Mouse (Mus musculus) lung, postnatal 4 days (tissue): ENCODE results near the gene Nt5c2.

Source experiments
- DNase-seq, 2 experiments: peaks; one replicate each; pipeline ENCODE4 v3.0.0; 2021

The Nt5c2 gene

DNA sequence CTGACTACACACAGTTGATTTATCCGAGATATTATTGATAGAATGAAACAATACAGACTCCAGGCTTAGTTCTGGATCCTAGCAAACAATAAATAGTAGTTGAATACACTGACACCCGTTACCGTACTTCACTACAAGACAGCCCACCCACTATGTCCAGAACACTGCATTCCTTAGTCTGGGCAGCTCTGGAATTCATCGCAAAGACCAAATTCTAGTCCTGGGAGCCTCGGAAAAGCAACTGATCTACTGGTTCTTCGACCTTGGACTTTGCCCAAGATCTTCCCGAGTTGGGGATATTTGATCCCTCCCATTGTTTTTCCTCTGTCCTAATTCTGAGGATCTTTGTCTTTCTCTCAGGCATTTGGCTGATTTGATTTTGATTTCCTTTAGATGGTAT is 52.1 kb downstream of the Nt5c2 start:
- no peak for DNase-seq

DNA sequence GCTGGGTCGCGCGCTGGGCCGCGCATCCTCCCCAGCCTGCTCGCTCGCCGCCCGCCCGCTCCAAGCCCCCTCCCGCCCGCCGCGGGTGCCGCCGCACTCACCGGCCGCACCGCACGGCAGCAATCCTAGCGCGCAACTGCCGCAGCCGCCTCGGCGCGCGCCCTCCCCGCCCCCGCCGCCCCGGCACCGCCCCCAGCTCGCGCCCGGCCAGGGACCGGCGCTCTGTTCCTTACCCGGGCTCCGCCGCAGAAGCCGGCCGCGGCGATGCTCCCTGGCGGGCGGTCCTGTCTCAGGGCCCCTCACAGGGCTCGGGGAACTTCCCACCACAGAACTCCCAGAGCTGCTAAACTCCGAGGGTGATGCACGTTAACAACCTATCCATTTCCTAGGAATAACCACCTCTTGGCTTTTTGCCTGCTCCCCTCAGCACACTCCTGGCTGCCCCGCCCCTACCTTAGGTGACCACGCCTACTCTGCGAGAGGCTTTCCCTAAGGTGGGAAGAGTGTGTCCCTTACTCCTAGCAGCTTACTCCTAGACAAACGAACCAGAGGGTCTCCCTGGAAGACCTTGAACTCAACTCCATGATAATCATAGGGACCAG is 52.7 kb downstream of the Nt5c2 start:
- peak; percentile 86 to 88 for DNase-seq

DNA sequence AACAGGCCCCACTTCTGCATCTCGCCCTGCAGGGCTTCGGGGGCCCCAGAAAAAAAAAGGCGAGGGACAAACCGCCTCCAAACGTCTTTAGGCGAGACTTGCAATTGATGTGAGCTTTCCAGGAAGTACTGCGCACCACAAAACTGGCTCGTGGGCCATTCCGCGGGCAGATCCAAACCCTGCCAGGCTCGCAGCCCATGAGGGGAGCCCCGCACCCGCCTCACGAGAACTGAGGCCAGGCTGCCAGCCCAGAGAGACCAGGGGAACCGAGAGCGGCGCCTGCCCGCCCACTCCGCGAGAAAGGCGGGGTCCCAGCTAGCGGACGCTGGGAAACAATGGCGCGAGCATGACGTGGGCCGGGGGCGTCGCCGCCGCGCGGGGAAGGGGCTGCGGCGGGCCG is 53.3 kb downstream of the Nt5c2 start:
- peak; percentile 88 to 92 for DNase-seq

DNA sequence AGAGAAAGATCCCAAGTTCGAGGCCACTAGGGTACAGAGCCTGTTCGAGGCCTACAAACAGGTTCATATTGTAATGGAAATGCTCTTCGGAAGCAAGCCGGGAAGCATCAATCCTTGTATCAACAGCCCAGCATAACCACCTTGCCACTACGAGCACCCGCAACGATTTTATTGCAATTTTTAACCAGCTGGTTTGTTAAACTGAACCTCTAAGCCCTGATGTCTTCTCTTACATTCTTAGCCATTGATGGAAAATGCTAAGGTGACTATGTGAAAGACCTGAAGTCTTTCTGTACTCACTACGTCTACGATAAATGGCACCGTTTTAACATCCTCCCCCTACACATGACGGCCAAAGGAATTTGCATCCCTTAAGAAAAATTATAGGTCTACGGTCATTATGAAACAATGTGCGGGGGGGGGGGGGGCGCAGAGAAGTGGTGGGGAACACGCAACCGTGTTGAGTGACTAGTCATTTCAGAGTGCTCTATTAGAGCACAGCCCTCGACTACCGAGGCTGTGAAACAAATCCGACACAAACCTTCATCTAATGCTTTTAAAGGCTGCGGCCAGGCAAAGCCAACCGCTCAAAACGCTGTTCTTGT is 53.8 kb downstream of the Nt5c2 start:
- DNase-seq, result no peak

DNA sequence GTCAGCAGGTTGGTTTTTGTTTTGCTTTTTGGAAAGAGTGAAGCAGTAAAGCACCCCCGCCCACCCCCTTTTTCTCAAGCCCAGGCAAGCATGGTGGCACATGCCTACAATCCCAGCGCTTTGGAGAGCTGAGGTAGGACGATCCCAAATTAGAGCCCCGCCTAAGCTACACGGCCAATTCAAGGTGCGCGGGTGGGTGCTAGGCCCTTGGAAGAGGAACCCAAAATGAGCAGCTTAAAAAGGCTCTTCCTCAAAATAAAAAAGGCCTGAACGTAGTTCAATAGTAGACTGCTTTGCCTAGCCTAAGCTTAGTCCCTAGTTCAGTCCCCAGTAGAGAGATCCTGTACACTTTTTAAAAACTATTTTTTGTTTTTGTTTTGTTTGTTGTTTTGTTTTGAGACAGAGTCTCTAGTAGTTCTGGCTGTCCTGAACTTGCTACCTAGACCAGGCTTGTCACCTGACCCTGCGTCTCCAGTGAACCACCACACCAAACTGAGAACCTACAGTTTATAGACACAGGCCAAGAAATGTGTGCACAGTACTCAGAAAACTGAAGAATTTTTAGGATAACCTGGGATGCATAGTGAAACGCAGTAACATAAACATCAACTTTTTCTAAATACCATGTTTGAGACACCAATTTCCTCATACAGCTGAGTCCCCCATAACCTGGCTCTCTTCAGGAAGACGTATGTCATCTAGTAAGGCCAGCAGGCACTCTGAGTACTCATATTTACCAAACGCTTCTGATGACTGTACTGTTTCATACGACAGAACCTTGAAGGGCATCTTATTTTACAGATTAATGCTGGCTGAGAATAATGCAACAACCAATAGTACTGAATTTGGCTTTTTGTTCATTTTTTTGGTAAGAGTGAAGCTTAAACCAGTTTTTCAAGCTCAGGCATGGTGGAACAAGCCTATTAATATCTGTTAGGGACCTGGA is 54.6 kb downstream of the Nt5c2 start:
- no peak for DNase-seq

DNA sequence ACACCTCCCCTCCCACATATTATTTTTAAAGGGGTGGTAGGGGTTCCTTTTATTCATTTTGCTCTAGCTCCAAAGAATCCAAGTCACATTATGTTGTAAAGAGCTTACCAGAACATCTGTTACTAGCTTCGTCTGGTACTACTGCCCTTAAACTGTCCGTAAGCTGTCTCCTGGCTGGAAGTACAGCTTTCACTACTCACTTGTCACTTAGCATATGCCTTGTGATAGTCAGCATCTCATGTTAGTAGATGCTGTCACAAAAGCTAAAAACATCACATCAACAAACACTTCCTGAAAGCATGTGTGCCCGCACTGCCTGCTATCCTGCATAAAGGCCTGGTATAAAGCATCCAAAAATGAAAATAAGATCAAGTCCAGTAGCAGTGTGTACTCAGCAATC is 55.4 kb downstream of the Nt5c2 start:
- no peak for DNase-seq

DNA sequence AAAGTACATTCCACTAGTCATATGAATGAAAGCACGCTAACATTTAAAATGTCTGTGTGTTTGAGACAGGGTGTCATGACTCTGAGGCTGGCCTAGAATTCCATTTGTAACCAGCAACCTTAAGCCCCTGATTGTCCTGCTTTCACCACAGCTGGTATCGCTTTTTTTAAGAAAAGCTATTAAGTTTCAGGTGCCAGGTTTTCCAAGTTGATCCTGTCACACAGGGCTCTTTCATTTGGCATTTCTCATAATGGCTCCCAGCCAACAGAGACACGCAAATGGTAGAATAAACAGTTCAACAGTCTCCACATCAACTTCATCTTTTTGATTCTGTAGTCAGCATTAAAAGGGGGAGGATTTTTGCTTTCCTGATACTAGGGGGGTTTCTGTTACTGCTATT is 56.4 kb downstream of the Nt5c2 start:
- no peak for DNase-seq

DNA sequence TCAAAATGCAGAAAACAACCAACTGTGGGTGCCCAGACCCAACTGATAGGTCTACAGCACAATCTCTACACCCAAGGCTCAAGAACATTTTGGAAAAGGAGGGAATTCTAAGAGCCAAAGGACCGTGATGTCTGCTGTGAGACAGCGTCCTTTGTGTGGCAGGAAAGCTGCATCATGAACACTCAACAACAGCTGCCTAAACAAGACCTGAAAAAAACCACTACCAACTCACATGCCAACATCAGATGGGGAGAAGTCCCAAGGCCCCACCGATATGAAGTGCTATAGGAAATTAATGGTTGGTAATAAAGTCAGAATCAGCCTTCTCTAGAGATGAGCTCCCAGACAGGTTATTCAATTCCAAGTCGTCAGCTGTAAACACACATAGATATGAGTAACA is 57.0 kb downstream of the Nt5c2 start:
- no peak for DNase-seq

DNA sequence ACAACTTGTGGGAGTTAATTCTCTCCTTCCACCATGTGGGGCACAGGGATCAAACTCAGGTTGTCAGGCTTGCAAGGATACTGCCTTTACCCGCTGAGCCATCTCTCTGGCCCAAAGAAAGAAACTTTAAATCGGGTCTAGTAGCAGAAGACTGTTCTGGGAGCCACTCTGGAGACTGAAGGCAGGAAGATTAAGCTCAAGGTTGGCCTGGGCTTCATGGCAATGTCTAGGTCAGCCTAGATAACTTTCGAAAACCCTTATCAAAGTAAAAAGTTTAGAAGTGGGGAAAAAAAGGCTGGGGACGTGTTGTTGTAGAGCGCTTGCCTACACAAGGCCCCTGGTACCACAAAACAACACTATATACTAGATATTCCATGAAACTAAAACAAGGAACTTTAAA is 58.0 kb downstream of the Nt5c2 start:
- no peak for DNase-seq

DNA sequence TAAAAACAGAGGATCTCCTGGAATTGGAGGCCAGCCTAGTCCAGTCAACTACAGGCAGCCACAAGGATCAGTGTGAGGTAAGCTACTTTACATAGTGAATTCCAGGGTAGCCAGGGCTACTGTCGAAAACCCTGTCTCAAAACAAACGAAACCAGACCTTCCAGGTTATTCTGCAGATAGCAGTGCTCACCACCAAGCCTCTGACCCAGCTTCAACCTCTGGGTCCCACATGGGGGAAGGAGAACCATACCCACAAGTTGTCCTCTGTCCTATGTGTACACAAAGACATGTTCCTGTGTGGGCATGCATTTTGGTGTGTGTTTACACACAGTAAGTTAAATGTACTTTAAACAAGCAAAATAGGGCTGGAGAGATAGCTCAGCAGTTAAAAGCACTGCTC is 58.5 kb downstream of the Nt5c2 start:
- no peak for DNase-seq

DNA sequence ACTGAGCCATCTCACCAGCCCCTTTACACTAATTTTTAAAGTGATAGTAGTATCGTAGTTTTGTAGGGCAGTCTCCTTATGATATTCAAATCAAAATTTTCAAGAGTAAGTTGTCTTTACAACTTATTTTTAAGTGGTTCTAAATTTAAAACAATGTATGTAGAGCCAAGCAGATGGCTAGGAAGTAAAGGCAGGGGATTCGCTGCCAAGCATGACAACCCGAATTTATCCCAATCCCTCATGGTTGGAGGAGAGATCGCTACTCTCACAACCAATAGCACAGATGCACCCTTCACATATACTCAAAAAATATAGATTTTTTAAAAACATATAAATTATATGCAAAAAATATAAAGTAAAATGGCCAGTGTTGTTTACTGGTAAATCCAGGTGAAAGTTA is 59.3 kb downstream of the Nt5c2 start:
- no peak for DNase-seq

DNA sequence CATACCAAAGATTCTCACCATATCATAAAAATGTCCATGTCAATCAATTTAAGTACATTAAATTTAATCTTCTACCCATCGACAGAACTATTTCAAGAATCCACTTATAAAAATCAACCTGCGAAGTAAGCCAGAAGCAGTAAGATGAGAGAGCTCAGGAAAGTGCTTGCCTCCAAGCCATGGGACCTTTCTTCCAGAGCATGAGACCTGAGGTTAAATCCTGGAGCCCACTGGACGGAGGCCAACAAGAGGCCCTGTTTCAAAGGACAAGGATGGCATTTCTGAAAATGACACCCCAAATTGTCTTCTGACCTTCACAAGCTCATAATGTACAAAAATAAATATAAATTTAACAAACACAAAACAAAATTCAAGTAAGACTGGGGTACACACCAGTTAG is 61.4 kb downstream of the Nt5c2 start:
- DNase-seq, result no peak

DNA sequence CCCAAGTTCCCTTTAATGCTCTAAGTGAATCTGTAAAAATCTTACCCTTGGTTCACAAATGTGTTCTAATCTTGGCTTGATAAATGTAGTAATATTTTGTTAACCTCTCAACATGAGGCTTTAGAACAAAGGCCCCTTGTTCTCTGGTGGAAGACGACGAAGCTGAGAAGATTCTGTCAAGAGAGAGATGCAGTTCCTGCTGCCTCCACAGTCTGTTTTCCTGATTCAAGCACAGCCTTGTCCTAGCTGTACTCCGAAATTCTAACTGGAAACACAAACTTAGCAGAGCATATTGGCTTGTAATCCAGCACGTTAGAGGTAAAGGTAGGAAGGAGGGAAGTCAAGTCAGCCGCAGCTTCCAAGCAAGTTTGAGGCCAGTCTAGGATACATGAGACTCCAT is 62.0 kb downstream of the Nt5c2 start:
- no peak for DNase-seq

DNA sequence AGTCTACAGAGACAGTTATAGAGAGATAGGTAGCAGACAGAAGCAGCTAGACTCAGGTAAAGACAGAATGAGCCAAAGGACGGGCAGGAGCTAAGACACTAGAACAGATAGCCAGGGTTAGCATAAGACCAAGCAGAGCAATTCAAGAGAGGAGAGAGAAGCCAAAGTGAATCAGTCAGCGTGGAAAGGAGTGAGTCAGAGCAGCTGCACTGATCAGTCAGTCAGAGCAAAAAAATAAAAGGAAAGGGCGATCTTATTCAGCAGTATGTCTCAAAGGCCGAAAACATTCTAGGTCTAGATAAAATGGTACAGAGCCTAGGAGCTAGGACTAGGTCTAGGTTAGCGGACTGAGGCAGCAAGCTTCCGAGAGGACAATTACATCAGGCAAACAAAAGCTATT is 70.6 kb downstream of the Nt5c2 start:
- no peak for DNase-seq

DNA sequence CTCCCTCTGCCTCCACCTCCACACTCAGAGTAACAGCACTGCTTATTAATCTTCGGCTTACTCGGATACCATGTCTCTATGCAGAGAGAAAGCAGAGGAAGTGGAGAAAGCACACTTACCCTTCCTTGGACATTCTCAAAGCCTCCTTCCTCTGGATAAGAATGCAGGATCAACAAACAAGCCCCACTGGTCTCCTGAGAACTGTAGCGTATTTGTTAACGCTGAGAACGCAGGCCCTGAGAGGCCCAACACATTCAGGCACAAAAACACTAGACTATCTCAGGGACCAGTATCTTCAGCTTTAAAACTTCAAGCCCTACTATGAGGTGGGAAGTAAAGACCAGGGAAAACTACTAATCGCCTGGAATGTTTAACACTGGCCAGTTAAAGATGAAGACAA is 77.8 kb downstream of the Nt5c2 start:
- no peak for DNase-seq

DNA sequence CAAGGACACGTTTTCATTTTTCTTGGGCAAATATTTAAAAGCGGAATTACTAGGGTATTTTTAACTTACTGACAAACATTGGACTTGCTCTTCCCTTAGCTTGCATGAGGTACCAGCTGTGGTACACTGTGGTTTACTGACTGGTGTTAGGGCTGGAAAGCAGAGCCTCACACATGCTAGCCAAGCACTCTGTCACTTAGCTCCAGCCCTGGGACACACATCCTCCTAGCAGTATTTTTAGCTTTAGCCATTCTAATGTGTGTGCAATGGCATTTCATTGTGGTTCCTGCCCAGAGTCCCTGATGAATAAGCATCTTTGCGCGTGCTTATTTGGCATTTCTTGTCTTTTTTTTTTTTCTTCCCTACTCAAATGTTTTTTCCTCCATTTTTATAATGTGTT is 80.9 kb downstream of the Nt5c2 start:
- peak in 1 of 2 experiments; percentile 28 for DNase-seq

DNA sequence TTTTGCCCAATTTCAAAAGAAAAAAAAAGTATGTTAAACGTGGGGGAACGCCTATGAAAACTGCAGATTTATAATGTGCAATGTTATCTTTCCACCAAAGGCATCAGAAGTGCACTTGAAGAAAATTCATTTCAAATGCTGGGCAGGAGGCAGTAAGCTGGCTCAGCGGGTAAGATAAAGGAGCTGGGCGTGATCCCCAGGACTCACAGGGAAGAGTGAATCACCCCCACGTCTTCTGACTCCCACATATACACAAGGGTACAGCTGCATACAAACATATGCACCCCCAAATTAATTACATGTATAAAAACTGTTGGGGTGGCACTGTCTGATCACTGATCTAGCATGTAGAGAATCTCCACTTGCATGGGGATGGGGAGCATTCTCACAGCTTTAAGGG is 82.3 kb downstream of the Nt5c2 start:
- DNase-seq, result no peak

DNA sequence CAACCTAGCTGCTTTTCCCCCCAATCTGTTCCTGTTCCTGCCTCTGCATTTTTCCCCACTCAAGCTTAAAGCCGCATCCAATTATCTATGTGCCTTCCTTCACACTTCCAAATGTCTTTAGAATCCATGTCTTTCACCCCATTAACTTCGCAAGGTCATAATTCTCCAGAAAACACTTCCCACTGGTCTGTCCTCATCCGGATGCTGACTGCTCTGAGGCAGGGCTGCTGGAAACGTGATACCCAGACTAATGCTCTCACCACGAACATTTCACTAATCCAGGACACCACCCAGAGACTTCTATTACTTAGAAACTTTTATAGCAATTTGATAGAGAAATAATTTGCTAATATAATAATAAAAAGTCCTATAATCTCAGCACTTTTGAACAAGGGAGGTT is 84.9 kb downstream of the Nt5c2 start:
- DNase-seq, result no peak

DNA sequence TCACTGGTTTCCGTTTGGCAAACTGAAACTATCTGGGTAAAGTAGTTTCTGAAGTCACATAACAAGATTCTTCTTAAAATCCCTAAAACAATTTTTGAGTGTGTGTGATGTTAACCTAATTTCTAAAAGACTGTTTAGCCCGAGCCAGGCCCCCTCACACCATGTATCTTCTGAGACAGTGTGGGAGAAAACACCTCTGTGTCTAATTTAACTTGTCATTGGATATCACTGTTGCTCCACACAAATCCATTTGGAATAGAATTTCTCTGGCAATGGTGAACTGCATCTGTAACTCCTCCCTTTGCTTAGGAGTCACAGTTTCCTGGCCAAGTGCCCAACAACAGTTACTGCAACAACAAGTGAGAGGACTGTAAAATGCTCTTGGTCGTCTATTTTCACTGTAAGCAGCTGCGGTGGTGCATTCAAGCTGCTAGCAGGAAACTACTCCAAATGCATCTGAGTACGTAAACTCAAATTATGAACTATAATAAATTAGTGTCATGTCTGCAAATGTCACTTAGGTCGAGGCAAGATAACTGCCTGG is 85.8 kb downstream of the Nt5c2 start:
- peak; percentile 69 to 83 for DNase-seq

DNA sequence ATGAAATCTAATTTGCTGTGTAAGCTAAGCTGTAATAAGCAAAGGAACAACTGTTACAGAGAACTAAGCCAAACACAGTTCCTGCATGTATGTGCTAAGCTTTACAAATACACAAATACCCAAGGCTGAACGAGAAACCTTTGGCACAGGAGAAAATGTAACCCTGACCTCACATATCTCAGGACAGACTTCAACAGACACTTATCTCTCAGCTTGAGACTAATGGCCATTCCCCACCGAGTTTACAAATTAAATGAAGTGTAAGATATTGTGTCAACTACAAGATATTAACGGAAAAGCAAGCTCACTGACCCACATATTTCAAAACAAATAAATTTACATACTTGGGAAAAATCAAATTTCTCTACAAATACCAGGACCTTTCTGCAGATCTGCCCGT is 86.8 kb downstream of the Nt5c2 start:
- DNase-seq, result no peak

DNA sequence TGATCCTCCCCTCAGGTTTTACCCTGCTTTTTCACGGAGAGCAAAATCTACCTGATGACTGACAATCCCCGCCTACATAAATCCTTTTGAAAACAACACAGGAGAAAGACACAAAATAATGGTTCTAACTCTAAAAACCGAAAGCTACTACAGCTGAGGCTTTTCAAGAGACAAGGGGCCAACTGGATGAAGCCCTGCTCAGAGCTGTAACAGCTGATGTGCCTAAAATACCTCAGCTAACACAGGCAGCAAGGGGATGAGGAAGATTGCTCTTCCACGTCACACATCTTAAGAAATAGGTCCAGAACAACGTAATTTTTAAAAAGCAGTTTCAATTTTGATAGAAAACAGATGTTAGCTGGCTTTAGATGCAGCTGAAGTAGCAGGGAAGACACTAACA is 88.0 kb downstream of the Nt5c2 start:
- no peak for DNase-seq

DNA sequence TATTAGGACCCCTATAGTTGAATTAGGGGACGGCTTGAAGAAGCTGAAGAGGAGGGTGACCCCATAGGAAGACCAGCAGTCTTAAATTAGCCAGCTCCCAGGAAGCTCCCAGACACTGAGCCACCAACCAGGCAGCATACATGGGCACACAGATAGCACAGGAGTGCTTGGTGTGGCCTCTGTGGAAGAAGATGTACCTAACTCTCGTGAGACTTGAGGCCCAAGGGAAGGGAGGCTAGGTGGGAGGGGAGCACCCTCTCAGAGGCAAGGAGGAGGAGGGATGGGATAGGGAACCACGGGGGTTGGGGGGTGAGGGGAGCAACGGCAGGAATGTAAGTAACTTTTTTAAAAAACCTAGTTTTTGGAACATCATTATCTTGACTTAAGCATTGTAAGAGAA is 88.6 kb downstream of the Nt5c2 start:
- DNase-seq, result no peak

DNA sequence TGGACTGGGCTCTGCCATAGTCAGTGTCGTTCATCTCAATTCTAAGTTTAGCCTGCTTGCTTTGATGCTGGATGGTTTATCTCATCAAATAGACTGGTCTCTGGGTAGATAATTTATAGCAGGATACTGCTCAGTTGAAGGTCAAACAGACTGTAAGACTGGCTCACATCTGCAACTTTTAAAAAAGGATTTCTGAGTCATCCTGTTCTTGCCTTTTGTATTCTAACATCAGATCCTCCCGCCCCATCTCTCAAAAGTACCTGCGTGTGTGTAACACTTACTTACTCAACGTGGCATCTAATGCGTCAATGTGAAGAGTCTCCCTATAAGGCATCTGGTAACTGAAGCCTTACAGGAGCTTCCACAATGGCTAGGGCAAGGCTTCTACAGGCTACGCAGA is 94.4 kb downstream of the Nt5c2 start:
- no peak for DNase-seq
